Mouse (Mus musculus) layer of hippocampus, postnatal 14 days (tissue): ENCODE measurements around the gene Cdc42bpa. TPM values are rescaled to one million over a fixed set of nuclear protein-coding genes. Genes with fewer than 3 reads are reported as not detected.

Experiments used
- DNase-seq, 2 experiments: peaks; one replicate each; pipeline ENCODE4 v3.0.0; 2021 to 2022; ENCODE audit warnings: low spot score in 2 of 2, mixed read lengths in 1 of 2
- total RNA-seq, 2 experiments: library from RNA; stranded (reverse); gene quantifications; 2 replicates each; pipeline ENCODE4 v1.2.3; 2021

Gene Cdc42bpa
- total RNA-seq, 2 experiments from 2014 or later, result 214 to 233 TPM

DNA sequence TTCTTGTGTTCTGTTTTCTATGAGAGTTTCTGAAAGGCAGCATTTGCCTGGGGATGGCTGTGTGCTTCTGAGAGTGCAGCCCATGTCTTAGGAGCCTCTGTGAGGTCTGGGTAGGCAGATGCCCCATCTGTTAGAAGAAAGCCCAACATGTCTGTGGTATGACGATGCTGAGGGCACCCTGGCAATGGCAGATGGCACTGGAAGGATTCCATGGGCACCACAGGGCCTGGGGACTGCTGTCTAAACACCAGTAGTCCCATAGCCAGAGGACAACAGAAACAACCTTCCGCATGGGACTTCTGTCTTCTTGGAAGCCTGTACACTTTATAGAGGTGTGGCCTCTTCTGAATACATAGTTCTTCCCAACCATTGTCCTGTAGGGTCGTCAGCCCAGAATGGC lies 200.9 kb downstream of the Cdc42bpa start:
- peak in 1 of 2 experiments; percentile 23 for DNase-seq

DNA sequence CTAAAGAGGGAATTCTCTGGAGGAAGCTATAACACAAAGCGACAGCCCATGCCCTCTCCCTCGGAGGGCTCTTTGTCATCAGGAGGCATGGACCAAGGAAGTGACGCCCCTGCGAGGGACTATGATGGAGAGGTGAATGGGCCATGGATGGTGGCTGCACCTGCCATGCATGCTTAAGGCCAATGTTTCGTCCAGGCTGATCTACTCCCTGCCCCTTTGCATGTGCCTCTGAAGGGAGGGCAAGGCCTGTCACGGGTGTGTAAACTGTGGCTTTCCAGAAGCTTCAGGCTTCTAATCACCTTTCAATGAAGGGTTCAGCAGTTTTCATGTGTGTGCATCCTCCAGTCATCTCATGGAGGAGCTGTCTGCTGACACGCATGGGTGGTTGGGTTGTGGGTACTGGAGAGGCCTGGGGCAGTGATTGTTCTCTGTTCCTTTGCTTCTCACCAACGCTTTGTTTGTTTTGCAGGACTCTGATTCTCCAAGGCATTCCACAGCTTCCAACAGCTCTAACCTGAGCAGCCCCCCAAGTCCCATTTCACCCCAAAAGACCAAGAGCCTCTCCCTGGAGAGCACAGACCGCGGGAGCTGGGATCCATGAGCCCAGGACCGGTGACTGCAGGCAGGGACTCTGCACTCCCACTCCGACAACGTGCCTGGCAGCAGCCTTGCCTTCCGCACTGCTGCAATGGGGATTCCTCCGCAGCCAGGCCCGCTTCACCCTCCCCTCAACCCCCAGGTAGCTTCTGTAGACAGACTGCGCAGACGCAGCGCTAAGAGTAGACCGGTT lies 201.5 kb downstream of the Cdc42bpa start:
- no peak for DNase-seq

DNA sequence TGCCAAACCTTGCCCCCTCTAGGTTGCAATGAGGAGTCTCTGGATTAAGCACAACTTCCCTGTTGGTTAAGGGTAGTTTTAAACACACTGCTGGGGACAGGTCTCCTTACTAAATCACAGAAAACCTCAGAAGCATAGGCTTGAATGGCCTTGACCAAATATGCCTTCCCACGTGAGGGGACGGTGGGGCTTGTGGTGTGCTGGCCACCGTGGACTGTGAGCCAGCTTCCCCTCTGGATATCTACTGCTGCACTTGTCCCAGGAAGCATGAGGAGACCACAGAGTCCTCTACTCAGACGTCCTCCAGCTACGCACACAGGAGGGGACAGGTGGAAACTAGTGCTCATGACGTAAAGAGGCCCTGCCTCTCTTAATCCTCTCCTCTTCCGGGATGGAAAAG lies 202.7 kb downstream of the Cdc42bpa start:
- no peak for DNase-seq

DNA sequence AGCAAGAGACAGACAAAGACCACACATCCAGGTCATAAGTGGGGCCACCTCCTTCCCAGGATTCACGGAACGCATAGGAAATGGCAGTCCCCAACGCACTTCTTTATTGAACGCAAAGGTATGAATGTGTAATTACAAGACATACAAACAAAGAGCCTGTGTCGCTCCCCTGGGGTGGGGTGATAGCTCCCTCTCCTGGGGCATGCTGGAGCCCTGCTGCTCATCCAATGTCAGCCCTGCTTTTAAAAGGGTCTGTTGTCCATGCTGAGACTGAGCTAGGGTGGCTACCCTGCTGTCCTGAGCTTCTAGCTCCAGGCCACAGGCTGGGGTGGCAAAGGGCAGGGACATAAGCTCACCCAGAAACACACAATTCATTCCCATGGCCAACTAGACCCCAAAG lies 206.3 kb downstream of the Cdc42bpa start:
- DNase-seq, result no peak

DNA sequence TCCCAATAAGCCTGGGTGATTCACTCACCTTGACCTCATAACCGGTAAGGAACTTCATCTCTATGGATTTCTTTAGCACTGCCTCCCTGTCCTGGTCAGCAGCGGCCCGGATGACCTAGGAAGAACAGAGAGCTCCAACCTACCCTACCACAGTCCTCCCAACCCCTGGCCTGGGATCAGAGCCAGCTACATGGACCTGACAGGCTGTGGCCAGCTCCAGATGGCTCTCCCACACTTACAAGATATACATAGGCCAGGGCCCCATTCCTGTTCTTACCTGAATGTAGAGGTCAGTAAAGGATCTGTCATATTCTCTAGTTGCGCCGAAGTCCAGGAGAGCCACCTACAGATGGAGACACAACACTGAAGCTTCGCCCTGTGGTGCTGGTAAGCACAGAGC lies 208.0 kb downstream of the Cdc42bpa start:
- no peak for DNase-seq

DNA sequence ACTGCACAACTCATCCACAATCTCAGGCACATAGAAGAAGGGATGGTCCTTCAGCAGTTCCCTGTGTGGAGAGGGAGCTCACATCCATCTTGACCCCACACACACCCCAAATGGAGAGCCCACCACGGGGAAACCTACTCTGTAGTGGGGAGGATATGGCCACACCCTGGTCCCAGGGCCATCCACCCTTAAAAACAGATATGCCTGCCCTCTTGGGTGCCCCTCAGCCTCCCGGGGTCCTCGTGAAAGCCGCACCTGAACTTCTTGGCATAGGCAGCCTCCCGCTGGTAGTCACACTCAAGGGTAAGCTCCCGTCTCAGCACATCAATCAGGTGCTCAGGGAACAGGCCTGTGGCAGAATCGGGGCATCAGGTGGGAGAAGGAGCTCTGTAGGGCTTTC lies 208.9 kb downstream of the Cdc42bpa start:
- no peak for DNase-seq

DNA sequence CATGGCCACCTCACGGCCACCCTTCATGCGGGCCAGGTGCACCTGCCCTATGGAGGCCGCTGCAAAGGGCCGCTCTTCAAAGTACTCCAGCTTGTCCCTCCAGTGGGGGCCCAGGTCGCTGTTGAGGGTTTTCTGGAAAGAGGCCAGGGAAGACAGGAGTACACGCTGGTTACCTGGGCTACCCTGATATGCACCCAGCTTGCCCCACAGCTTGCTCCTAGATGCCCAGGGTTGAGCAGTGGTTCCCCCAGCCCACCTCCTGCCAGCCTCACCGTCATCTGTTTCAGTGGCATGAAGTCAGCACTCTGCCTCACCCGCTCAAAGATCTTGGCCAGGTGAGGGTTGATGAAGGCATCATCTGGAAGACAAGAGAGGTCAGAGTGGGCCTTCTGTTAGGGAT lies 209.8 kb downstream of the Cdc42bpa start:
- DNase-seq, result no peak

DNA sequence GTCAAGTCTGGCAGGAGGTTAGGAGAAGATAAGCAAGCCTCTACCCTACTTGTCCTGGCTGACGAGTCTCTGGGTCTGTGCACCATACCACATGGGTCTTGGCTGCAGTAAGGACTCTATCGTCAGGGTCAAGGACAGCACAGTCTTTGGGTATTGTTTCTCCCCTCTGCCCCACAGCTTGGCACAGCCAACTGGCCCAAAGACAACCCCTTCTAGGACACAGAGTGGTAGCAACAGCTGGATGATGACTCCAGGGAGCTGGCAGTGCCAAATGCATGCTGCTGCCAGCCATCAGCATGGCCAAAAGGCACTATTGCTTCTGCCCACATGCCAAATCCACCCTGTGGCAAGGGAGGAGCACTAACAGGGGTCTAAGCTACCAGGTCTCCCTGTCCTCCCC lies 211.6 kb downstream of the Cdc42bpa start:
- DNase-seq, result no peak

DNA sequence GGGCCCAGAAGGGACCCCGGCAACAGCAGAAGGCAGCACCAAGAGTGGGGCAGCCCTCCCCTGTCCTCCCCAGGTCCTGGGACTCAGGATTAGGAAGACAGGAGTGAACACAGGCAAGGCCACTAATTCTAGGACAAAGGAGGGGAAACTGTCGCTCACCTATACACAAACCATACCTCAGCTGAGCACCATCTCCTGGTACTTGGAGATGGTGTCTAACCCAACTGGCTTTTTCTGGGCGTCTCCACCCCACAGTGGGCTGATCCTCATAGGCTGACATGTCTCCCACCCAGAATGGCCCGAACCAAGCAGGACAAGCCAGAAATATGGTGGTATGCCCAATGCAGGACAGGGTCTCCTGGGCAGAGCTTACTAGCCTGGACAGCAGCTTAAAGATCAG lies 212.3 kb downstream of the Cdc42bpa start:
- no peak for DNase-seq

DNA sequence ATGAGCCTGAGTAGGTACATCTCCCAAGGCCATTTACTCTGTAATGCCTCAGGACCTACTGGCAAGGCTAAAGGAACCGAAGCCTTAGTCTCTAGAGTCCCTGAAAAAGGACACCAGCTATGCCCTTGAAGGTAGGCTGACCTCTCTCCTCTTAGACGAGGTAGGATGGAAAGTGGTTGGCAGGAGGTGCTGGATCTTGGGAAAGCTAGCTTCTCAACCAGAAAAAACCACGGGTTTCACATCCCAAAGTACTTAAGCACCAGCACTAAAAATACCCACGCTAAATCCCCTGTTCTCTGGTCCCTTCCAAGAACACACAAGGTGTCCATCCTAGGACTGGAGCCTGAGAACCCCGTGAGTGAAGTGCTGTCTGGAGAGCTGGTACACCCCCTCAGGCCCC lies 212.7 kb downstream of the Cdc42bpa start:
- DNase-seq, result no peak

DNA sequence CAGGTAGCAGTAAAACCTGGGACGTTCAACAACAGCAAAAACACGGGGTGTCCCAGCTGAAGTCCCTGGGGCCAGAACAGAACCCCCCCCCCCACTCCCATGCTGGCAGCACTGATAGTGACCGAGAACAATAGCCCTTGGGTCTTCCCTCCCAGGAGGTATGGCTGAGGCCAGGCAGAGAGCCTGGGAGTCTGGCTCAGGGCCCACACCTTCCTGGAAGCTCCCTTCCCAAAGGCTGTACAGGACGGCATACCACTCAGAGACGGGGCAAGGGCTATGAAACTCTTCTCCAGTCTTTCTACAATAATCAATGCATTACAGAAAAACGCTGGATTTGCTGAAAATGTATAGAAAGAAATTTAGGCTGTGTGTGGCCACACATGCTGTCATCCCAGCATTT lies 214.4 kb downstream of the Cdc42bpa start:
- DNase-seq, result no peak

DNA sequence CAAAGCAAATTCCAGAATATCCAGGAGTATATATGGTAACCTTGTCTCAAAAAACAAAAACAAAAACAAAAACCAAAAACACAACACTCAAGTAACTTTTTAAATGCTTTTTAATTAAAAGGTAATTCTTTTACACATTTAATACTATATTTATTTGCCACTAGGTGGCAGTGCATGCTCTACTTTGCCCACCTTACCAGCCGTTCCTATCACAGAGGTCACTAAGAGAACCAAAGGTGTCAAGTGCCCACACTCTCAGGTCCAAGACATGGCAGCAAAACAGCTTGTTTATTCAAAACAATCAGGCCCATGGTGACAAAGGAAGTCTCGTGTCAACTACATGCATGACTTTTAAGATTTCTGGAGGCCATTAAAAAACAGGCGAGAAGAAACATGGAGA lies 214.9 kb downstream of the Cdc42bpa start:
- no peak for DNase-seq

DNA sequence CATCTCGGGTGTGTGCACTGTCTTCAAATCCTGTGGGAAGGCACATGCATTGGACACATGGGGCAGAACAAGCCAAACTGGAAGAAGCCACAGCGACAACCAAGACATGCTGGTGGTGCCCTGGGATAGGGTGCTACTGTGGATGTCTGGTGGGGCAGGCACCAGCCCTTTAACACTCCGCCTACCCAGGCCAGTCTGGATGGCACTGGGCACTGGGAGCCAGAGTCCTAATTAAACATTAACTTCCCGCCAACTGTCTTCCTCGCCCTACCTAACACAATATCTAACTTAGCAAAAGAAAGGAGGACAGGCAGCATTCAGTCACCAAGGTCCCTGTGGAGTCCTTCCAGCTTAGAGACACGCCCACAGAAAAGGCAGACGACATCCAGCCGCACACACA lies 215.4 kb downstream of the Cdc42bpa start:
- no peak for DNase-seq

DNA sequence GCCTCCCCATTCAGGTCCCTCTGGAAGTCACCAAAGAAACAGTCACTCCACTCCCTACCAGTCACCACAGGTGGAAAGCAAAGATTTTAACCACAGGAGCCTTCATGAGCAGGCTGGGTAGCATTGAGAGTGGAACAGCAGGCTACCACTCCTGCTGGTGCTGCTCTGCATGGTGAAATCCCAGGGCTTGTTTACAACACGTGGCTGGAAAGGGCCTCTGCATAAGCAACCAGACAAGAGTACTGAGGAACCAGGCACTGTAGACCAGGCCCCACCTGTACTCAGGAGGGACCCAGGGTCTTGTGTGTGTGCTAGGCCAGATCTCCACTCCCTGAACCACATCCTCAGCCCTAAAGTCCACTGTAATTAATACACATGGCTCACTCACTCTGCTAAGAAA lies 216.5 kb downstream of the Cdc42bpa start:
- no peak for DNase-seq

DNA sequence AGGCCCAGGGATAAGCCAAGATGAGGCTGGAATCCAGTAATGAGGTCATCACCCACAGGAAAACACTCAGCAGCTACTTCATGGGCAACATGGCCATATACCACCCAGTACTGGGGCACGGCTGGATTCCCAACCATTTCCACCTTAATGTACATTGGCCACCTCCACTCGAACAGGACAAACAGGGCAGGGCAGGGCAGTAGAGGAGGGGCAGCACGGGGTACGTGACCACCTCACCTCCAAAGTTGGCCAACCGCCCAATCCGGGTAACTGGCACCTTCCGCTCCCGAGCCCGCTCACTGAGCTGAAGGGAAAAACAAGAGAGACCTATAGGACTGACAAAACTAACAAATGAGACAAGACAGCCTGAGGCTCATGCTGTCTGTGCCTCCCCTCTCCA lies 218.1 kb downstream of the Cdc42bpa start:
- no peak for DNase-seq

DNA sequence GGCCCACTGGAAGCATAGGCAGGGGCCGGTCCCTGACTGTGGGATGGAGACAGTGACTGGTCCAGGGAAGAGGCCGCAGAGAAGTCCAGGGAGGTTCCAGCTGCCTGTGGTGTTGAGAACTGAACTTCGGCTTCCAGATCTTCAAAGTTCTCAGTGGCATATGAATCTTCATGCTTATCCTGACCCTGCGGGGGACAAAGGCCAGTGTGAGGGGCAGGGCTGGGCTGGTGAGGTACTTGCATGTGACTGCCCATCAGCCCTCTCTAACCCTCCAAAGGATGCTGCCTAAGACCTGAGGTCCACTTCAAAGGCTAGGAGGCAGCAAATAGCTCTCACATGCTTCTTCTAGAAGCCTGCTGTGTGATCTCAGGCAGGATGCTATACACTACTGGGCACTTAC lies 218.8 kb downstream of the Cdc42bpa start:
- no peak for DNase-seq

DNA sequence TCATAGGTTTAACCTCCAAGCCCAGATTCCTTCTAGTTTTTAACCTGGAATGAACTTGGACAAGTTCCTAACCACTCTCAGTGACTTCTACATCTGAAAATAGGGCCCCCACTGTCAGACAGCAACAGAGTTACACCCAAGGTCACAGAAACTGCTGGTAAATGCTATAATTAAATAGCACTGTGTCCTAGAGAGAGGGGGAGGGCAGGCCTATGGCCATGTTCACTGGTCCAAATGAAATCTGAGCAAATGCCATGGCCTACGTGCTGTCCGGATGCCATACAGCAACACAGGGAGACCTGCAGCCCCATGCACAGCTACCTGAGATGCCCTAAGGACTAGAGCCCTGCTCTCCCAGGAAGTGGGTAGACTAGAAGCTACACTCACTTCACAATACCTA lies 219.6 kb downstream of the Cdc42bpa start:
- DNase-seq, result no peak

DNA sequence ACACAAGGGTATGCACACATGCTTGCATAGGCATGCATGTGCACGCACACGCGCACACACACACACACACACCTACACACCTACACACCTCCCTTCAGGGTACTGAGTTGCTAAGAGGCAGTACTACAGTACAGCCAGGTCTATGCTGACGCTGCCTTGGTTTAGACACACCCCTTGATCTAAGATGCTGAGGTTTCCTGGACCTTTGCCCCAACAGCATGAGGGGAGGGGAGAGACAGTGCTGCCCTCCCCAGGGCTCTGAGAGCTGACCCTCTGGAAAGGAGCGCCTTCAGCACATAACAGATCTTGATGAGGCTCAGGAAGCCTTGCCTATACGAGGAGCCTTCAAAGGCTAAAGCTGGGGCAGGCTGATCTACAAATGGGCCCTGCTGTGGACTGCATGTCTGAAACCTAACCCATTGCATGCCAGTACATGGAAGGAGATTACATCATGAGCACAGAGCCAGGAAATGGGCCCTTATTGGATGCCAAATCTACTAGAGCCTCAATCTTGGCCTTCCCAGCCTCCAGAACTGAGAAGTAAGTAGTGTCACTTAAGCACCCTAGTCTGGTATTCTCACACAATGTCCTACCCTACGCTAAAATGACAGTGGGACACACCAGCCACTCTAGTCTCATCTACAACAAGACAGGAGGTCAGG lies 221.2 kb downstream of the Cdc42bpa start:
- no peak for DNase-seq

DNA sequence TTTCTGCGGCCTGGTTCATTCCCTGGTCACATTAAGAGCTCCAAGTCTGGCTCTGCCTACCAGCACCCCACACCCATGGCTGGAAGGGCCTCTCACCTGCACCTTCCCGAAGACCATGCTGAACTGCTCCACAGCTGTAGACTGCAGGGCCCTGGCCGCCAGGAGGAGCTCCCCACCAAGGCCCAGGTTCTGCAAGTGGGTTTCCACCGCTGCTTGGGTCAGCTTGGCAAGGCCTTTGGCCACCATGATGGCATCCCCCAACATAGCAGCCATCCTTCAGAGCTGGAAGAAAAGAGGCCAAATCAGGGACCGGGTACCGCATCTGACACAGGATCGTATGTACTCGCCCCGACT lies 221.7 kb downstream of the Cdc42bpa start:
- no peak for DNase-seq

DNA sequence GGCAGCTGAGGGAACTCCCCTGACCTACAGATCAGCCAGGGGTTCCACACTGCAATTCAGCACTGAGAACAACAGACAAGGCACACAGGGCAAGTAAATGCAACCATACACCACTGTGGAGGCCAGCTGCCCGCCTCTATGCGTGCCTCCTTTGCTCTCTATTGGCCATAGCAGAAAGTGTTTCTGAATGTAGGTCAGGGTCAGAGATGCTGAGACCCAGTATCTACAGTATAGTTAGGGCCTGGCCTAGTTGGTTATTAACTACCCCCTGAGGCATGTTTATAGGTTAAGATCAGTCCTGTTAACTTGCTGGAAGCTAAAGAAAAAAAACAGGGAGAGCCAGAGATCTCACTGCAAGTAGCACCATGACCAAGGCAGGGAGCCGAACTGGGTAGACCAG lies 222.5 kb downstream of the Cdc42bpa start:
- DNase-seq, result no peak

DNA sequence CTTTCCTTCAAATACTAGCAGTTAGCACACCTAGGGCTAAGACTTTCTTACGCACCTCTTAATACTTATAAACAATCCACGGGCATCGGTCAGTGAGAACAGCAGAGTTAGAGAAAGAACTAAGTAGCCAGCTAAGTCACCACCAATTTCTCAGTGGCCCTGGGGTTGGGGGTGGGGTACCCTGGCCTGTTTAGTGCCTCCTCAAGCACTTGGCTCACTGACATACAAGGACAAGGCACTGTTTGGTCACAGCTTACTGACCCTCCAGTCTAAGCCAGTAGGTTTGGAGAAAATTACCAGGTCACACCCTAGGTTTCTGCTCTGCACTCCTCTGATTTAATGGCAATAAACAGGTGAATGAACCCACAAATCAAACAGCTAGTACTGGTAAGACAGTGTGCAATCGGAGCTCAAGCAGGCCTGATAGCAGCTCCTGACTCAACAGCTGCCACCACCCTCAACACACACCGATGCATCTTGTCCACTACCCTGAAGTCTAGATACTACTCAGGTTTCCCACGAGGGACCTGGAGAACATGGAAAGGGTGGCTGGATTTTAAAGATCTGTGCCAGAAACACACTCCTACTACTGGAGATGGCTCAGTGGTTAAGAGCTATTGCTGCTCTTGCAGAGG lies 223.4 kb downstream of the Cdc42bpa start:
- DNase-seq, result no peak

DNA sequence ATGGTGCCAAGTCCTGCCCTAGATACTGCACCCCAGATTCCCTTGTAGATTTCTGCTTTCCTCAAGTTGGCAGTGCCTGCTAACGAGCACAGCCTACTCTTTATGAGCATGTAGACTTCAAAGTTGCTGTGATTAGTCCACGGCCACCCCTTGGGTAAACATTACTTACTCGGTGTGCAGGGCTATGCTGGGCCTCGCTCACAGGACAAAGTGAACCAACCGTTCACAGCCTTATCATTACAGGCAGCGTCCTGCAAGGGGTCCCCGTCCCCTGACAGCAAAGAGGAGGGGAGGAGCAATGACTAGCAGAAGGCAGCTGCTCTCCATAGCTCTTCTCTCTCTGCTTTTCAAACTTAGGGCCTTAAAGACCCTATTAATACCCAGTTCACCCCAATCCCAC lies 224.5 kb downstream of the Cdc42bpa start:
- no peak for DNase-seq

DNA sequence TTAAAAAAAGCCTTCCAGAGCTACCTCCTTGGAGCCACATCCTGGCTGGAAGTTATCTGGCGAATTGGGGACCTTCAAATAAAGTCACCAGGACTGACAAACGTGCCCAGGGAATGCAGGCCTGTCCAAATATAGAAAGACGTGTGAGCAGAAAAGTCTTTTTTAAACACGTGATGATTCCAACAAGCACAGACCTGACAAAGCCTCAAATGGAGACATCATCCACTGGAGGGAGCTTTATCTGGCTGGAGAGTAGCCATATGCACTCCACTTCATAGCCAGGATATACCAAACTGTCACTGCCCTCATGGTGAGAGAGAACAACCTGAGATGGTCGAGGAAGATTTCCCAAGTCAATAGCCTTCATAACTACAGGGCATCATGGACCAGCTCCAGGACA lies 225.6 kb downstream of the Cdc42bpa start:
- DNase-seq, result no peak
